Mouse (Mus musculus) spleen, adult 2 months (tissue): ENCODE data around the gene Lypd6b. TPM values are rescaled to one million over a fixed set of nuclear protein-coding genes. Genes with fewer than 3 reads are reported as not detected.

Source experiments
- DNase-seq, 2 experiments: peaks; one replicate each; pipeline versions ENCODE4 v3.0.0 to v3.0.0-alpha.2; 2012 to 2021; ENCODE audit warnings: low spot score in 2 of 2, low read depth in 1 of 2
- H3K27ac ChIP-seq: fragments of 200-500 bp; 2 replicates; pipeline ENCODE4 v1.5.1; 2012; ENCODE audit warnings: low read length, inconsistent platforms; ENCODE audit not compliant: insufficient read depth
- H3K27me3 ChIP-seq: fragments of 200-500 bp; 2 replicates; pipeline ENCODE4 v1.6.1; 2012; ENCODE audit warnings: mild to moderate bottlenecking, moderate library complexity, low read length, inconsistent platforms; ENCODE audit not compliant: control insufficient read depth, insufficient read depth
- H3K36me3 ChIP-seq: fragments of 200-500 bp; 2 replicates; pipeline ENCODE4 v1.6.1; 2012; ENCODE audit warnings: mild to moderate bottlenecking, low read length, inconsistent platforms; ENCODE audit not compliant: control insufficient read depth, insufficient read depth
- H3K4me1 ChIP-seq: fragments of 200-500 bp; 2 replicates; pipeline ENCODE4 v1.6.1; 2011; ENCODE audit warnings: inconsistent platforms; ENCODE audit not compliant: control insufficient read depth, insufficient read depth, insufficient read length
- H3K4me3 ChIP-seq: fragments of 200-500 bp; 2 replicates; pipeline ENCODE4 v1.5.1; 2011; ENCODE audit warnings: mild to moderate bottlenecking, inconsistent platforms; ENCODE audit not compliant: insufficient read depth, insufficient read length; ENCODE audit errors: extremely low read depth
- CTCF ChIP-seq: fragments of 200-500 bp; IDR thresholded peaks from 2 replicates; pipeline ENCODE4 v1.5.1; 2011; ENCODE audit warnings: mild to moderate bottlenecking, inconsistent platforms; ENCODE audit not compliant: insufficient read depth, insufficient read length, insufficient replicate concordance; ENCODE audit errors: extremely low read depth
- POLR2A ChIP-seq: fragments of 200-500 bp; IDR thresholded peaks from 2 replicates; pipeline ENCODE4 v1.6.1; 2011; ENCODE audit warnings: low read depth, low read length, inconsistent platforms
- WGBS: fragments of 180-500 bp; shearing (Covaris S2); methylation state at CpG from one replicate; pipeline ENCODE4 v1.1.7; 2018; 5-methylcytosine and 5-hydroxymethylcytosine counted together
- polyA plus RNA-seq: library from polyadenylated mRNA; depleted of rRNA; stranded (reverse); fragments of >200 nt; gene quantifications from 2 replicates; pipeline ENCODE4 v1.2.3, GENCODE M21; 2012

The Lypd6b gene
- polyA plus RNA-seq, 1 experiment = 0.51 TPM

DNA sequence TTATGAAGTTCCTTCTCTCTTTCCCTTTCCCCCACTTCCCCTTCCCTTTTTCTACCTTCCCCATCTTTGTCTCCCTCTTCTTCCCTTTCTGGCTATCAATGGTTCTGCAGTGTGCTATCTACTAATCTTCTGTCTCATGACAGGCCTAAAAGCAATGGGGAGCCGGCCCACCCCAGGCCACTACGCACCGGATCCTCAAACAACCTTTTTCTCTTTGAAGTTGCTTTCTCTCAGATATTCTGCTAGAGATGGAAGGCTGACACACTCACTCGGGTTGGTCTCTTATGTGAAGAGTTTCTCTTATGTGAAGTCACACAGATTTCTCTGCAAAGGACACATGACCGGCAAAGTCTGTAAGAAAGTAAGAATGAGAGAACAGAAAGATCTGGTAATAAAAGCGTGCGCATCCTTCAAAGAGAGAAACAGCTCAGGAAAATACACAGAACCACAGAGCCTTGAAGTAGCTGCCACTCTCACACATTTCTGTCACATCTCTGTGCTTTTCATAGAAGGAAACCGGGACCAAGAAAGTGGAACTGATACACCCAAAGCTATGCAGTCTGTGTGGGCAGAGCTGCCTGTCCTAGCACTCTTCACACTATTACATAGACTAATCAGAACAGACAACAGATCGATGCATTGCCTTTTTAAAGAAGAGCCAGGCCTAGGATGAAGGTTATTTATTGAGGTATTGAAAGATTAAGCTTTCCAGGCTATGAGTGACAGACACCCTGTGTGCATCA, 80.8 kb downstream of the Lypd6b start:
- WGBS = 71% methylated on average over 9 of the region's 9 CpGs
- TF ChIP-seq CTCF (no peak), POLR2A (no peak)
- no peaks in the 10 kb centered on the region for H3K4me1 ChIP-seq

DNA sequence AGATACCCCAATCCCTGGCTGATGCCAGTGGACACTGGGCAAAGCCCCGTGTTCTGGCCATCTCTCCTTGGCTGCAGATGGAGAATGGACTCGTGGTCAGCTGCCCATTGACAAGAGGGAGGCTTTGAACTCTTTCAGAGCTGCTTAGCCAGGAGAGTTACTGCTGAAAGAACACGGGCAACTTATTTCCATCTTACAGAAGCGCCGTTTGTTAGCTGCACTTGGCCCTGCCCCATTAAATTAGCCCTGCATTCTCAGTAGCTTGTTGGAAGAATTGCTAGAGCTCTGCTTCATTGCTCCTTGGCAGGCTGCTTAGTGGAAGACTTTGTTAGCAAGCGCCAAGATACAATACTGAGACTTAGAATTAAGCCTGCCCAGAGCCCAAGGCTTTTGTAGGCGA, 81.6 kb downstream of the Lypd6b start:
- Histone ChIP-seq H3K27ac (no peak overlapping the region), H3K4me3 (no peak overlapping the region), H3K27me3 (no peaks in the 10 kb centered on the region), H3K4me1 (no peaks in the 10 kb centered on the region), H3K36me3 (no peaks in the 10 kb centered on the region)
- 84% methylated on average over 7 of the region's 7 CpGs for WGBS
- no peak for DNase-seq
- TF ChIP-seq POLR2A (no peak), CTCF (no peak)

More for the DNA sequence above, 80.8 kb downstream of the Lypd6b start:
- no peak for DNase-seq
- Histone ChIP-seq H3K27ac (no peak overlapping the region), H3K4me3 (no peak overlapping the region), H3K36me3 (no peaks in the 10 kb centered on the region), H3K27me3 (no peaks in the 10 kb centered on the region)

DNA sequence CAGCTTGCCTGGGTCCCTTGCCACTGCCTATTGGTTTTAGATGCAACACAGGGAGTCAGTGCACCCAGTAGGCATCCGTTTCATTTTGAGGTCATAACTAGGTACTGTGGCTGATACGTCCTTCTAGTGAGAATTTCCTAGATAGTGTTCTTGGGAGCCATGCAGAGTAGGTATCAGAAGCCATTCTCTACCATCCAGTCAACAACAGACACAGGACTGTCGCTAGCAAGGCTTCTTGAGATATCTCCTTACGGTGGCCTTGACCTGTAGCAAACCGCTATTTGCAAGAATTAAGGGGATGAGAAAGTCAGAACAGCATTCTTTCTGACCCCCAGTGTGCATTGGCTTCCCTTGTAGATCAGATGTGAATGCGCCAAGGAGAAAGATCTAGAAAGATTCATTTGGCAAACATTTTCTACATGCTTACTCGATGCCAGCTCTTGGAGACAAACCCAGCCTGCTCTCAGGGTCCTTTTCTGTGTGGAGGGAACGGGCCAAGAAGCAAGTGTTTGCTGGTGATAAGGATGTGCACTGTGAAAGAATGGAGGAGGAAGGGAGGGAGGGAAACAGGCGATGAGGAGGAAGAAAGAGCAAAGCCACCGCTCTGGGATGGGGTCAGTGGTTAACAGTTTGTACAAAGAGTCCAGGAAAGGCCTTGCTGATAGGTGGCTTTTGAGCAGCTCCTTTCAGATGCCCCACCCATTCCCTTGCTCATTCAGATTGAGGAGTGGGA, 82.5 kb downstream of the Lypd6b start:
- no peak for DNase-seq
- no peaks in the 10 kb centered on the region for H3K4me1 ChIP-seq
- H3K36me3 ChIP-seq = no peaks in the 10 kb centered on the region
- H3K4me3 ChIP-seq = no peak overlapping the region
- 74% methylated on average over 10 of the region's 10 CpGs for WGBS
- TF ChIP-seq POLR2A (no peak), CTCF (no peak)
- no peak overlapping the region for H3K27ac ChIP-seq
- no peaks in the 10 kb centered on the region for H3K27me3 ChIP-seq

DNA sequence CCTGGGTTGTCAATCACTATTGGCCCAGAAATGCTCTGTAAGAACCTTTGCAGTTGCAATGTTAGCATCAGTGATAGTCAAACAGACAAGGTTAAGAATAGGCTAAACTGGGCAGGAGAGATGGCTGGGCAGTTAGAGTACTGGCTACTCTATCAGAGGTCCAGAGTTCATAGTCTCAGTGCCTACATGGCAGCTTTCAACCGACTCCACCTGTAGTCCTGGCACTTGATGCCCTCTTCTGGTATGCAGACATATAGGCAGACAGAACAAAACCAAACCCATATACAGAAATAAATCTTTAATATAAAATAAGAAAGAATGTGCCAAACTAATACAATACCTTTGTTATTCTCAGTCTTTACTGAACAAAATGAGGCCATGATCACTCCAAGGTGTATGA, 83.5 kb downstream of the Lypd6b start:
- H3K4me3 ChIP-seq = no peak overlapping the region
- no peaks in the 10 kb centered on the region for H3K4me1 ChIP-seq
- H3K27me3 ChIP-seq = no peaks in the 10 kb centered on the region
- 64% methylated on average over 1 of the region's 1 CpGs for WGBS
- no peak for DNase-seq
- no peak overlapping the region for H3K27ac ChIP-seq
- H3K36me3 ChIP-seq = no peaks in the 10 kb centered on the region
- no peak for TF ChIP-seq CTCF
- TF ChIP-seq POLR2A = no peak

DNA sequence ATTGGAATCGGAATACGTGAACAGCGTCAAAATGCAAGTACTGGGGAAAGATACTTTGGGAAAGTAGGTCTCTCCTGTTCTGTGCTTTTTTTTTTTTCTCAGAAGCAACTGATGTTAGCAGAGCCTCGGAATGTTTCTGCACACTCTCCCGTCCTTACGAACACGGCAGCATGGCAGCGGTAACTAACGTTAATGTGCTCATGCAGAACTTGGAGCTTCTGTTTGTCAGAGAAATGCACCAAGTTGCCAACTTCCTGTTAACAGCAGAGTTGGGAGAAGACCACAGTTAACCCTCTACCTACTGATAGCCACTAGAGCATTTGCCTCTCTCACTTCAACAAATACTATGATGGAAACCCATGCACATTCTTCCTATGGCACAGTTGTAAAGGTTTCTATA, 93.0 kb downstream of the Lypd6b start:
- Histone ChIP-seq H3K36me3 (no peaks in the 10 kb centered on the region), H3K27me3 (no peaks in the 10 kb centered on the region), H3K27ac (no peak overlapping the region), H3K4me1 (no peaks in the 10 kb centered on the region), H3K4me3 (no peak overlapping the region)
- no peak for DNase-seq
- no peak for TF ChIP-seq CTCF
- no peak for TF ChIP-seq POLR2A
- WGBS = 36% methylated on average over 9 of the region's 9 CpGs

DNA sequence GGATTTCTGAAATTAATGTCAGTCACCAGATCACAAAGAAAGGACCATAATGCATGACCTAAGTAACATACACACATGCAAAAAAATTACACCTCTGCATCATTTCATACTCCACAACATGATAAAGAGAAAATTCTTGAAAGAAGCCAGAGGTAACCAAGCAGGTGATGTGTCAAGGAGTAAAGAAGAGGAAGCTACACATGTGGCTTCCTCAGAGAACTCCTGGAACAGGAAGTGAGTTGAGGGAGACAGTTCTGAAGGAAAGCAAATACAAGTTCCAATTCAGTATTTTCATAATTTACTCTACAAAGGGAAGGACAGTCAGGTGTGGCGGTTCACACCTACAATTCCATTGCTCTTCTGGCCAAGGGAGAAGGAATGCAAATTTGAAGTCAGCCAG, 93.5 kb downstream of the Lypd6b start:
- DNase-seq = no peak
- no peak overlapping the region for H3K27ac ChIP-seq
- H3K4me1 ChIP-seq = no peaks in the 10 kb centered on the region
- 90% methylated on average over 1 of the region's 1 CpGs for whole genome bisulfite sequencing
- H3K27me3 ChIP-seq = no peaks in the 10 kb centered on the region
- no peak overlapping the region for H3K4me3 ChIP-seq
- H3K36me3 ChIP-seq = no peaks in the 10 kb centered on the region
- no peak for TF ChIP-seq POLR2A
- TF ChIP-seq CTCF = no peak

DNA sequence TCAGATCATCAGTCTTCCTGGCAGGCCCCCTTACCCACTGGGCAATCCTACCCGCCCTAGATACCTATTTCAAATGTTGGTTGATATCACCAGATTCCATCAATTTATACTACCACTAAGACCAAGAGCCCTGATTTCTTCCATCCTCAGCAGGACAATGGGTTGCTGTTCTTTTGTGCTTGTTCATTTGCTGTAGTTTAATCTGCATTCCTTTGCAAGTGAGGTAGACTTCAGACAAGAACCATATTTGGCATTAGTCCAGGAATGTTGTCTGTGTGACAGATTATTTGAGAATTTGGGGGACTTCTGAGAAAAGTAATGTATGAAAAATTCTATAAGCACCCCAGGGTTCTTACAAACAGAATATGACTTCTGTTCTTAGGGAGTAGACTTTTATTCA, 95.0 kb downstream of the Lypd6b start:
- no peak overlapping the region for H3K4me3 ChIP-seq
- H3K4me1 ChIP-seq = no peaks in the 10 kb centered on the region; the same call in 1 of the 2 replicates
- DNase-seq = no peak
- WGBS = 79% methylated on average over 1 of the region's 1 CpGs
- no peaks in the 10 kb centered on the region for H3K36me3 ChIP-seq
- no peak overlapping the region for H3K27ac ChIP-seq
- TF ChIP-seq POLR2A (no peak), CTCF (no peak)
- no peaks in the 10 kb centered on the region for H3K27me3 ChIP-seq
